Mouse (Mus musculus): Measurements from ENCODE around the gene App. TPM values are rescaled to one million over a fixed set of nuclear protein-coding genes. Genes with fewer than 3 reads are reported as not detected.

App gene
- polyA plus RNA-seq, 1 experiment from 2014 or later: 146 TPM

- Histone ChIP-seq H3K4me3 (ENCODE audit: low read depth, low read length) (peak overlapping the region; percentile 92), H3K27ac (replicated peaks; ENCODE audit: low read depth, low read length) (peak overlapping the region; percentile 78), H3K9ac (replicated peaks; ENCODE audit: low read length) (peak overlapping the region; percentile 88), H3K27me3 (ENCODE audit: control insufficient read depth, insufficient read depth, low read length) (no peaks in the 10 kb centered on the region), H3K4me2 (ENCODE audit: low read depth, low read length) (peak overlapping the region; percentile 46), H3K9me3 (replicated peaks; ENCODE audit: control insufficient read depth, low read length) (no peaks in the 10 kb centered on the region), H3K4me1 (ENCODE audit: control insufficient read depth, insufficient read depth, low read length) (peaks cover 3% of the 10 kb centered on the region; the same call in 1 of the 2 replicates), H3K36me3 (replicated peaks; ENCODE audit: control insufficient read depth, insufficient read depth, low read depth, low read length) (no peaks in the 10 kb centered on the region)
- WGBS: under 1% methylated on average over 64 of the region's 68 CpGs
- DNase-seq (ENCODE audit: low spot score): peak; percentile 61
- peak; percentile 81 for ATAC-seq (replicated peaks; ENCODE audit: insufficient number of reproducible peaks, low FRiP score, low TSS enrichment, low read depth)
Observed at GRCm38 (mm10) chr16:85172571-85173372, 794 bp downstream of the App start.

GRCm38 (mm10) chr16:85171976-85172570 lies 1.5 kb downstream of the App start:
- Histone ChIP-seq H3K36me3 (replicated peaks; ENCODE audit: control insufficient read depth, insufficient read depth, low read depth, low read length) (no peaks in the 10 kb centered on the region), H3K9me3 (replicated peaks; ENCODE audit: control insufficient read depth, low read length) (no peaks in the 10 kb centered on the region), H3K27me3 (ENCODE audit: control insufficient read depth, insufficient read depth, low read length) (no peaks in the 10 kb centered on the region), H3K9ac (replicated peaks; ENCODE audit: low read length) (peak overlapping the region; percentile 88), H3K4me2 (ENCODE audit: low read depth, low read length) (peak overlapping the region; percentile 46), H3K4me3 (ENCODE audit: low read depth, low read length) (peak overlapping the region; percentile 92), H3K4me1 (ENCODE audit: control insufficient read depth, insufficient read depth, low read length) (peaks cover 3% of the 10 kb centered on the region; the same call in 1 of the 2 replicates), H3K27ac (replicated peaks; ENCODE audit: low read depth, low read length) (peak overlapping the region; percentile 78)
- WGBS: under 1% methylated on average over 10 of the region's 10 CpGs
- ATAC-seq (replicated peaks; ENCODE audit: insufficient number of reproducible peaks, low FRiP score, low TSS enrichment, low read depth): peak; percentile 60
- DNase-seq (ENCODE audit: low spot score): peak; percentile 77

GRCm38 (mm10) chr16:85170826-85171510 lies 2.6 kb downstream of the App start:
- WGBS: 55% methylated on average over 19 of the region's 19 CpGs
- Histone ChIP-seq H3K36me3 (replicated peaks; ENCODE audit: control insufficient read depth, insufficient read depth, low read depth, low read length) (no peaks in the 10 kb centered on the region), H3K27ac (replicated peaks; ENCODE audit: low read depth, low read length) (no peak overlapping the region), H3K4me3 (ENCODE audit: low read depth, low read length) (peak overlapping the region; percentile 15), H3K27me3 (ENCODE audit: control insufficient read depth, insufficient read depth, low read length) (no peaks in the 10 kb centered on the region), H3K9ac (replicated peaks; ENCODE audit: low read length) (peak overlapping the region; percentile 22; the same call in 1 of the 2 replicates), H3K4me1 (ENCODE audit: control insufficient read depth, insufficient read depth, low read length) (peaks cover 3% of the 10 kb centered on the region; the same call in 1 of the 2 replicates), H3K9me3 (replicated peaks; ENCODE audit: control insufficient read depth, low read length) (no peaks in the 10 kb centered on the region), H3K4me2 (ENCODE audit: low read depth, low read length) (peak overlapping the region; percentile 38)
- ATAC-seq (replicated peaks; ENCODE audit: insufficient number of reproducible peaks, low FRiP score, low TSS enrichment, low read depth) (no peak), DNase-seq (ENCODE audit: low spot score) (no peak)

DNA sequence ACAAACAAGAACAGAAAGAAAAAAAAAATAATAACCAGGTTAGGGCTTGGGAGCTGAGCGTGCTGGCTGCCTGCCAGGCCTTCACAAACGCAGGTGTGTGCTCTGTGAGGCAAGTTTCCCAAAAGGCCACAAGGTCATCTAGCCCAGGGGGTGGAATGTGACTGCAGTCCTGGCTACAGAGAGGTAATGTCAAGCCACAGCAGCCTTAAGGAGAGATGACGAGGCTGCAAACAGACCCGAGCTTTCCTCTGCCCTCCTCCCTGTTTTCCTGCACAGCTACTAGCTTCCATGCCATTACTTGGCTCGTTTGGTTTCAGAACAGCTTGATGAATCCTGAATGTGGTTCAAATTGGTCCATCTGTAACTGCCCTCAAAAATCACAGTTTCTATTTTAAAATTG lies 4.7 kb downstream of the App start:
- H3K4me3 ChIP-seq (ENCODE audit: low read depth, low read length): no peak overlapping the region
- no peaks in the 10 kb centered on the region for H3K27me3 ChIP-seq (ENCODE audit: control insufficient read depth, insufficient read depth, low read length)
- no peak overlapping the region for H3K9ac ChIP-seq (replicated peaks; ENCODE audit: low read length)
- no peak overlapping the region for H3K4me2 ChIP-seq (ENCODE audit: low read depth, low read length)
- H3K9me3 ChIP-seq (replicated peaks; ENCODE audit: control insufficient read depth, low read length): no peaks in the 10 kb centered on the region
- H3K4me1 ChIP-seq (ENCODE audit: control insufficient read depth, insufficient read depth, low read length): peaks cover 3% of the 10 kb centered on the region; the same call in 1 of the 2 replicates
- ATAC-seq (replicated peaks; ENCODE audit: insufficient number of reproducible peaks, low FRiP score, low TSS enrichment, low read depth) (no peak), DNase-seq (ENCODE audit: low spot score) (no peak)
- no peaks in the 10 kb centered on the region for H3K36me3 ChIP-seq (replicated peaks; ENCODE audit: control insufficient read depth, insufficient read depth, low read depth, low read length)
- H3K27ac ChIP-seq (replicated peaks; ENCODE audit: low read depth, low read length): no peak overlapping the region
- WGBS: 25% methylated on average over 5 of the region's 5 CpGs

DNA sequence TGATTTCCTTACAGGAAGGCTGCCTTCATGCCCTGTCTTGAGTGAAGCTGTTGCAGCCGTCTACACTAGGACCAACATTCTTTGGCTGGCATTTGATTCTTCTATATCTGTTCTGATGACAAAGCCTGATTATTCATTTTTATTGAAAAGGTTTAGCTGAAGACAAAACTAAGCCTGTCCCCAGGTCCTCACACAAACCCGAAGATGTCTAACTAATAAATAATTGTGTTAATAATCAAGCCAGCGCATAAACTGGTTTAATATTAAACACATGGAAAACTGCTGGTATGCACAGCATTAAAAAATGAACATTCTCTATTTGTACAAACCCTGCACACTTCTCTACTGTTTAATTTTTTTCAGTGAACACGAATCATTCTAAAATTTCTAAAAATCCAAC lies 7.4 kb downstream of the App start:
- H3K27me3 ChIP-seq (ENCODE audit: control insufficient read depth, insufficient read depth, low read length): no peaks in the 10 kb centered on the region
- no peaks in the 10 kb centered on the region for H3K9me3 ChIP-seq (replicated peaks; ENCODE audit: control insufficient read depth, low read length)
- no peak overlapping the region for H3K27ac ChIP-seq (replicated peaks; ENCODE audit: low read depth, low read length)
- WGBS: 78% methylated on average over 4 of the region's 4 CpGs
- no peak overlapping the region for H3K4me3 ChIP-seq (ENCODE audit: low read depth, low read length)
- no peak overlapping the region for H3K4me2 ChIP-seq (ENCODE audit: low read depth, low read length)
- H3K36me3 ChIP-seq (replicated peaks; ENCODE audit: control insufficient read depth, insufficient read depth, low read depth, low read length): no peaks in the 10 kb centered on the region
- ATAC-seq (replicated peaks; ENCODE audit: insufficient number of reproducible peaks, low FRiP score, low TSS enrichment, low read depth): no peak
- DNase-seq (ENCODE audit: low spot score): no peak
- no peak overlapping the region for H3K9ac ChIP-seq (replicated peaks; ENCODE audit: low read length)
- H3K4me1 ChIP-seq (ENCODE audit: control insufficient read depth, insufficient read depth, low read length): peaks cover 3% of the 10 kb centered on the region; the same call in 1 of the 2 replicates

GRCm38 (mm10) chr16:85165631-85166030 lies 7.9 kb downstream of the App start:
- DNase-seq (ENCODE audit: low spot score): no peak
- Histone ChIP-seq H3K9ac (replicated peaks; ENCODE audit: low read length) (no peak overlapping the region), H3K4me2 (ENCODE audit: low read depth, low read length) (no peak overlapping the region), H3K36me3 (replicated peaks; ENCODE audit: control insufficient read depth, insufficient read depth, low read depth, low read length) (no peaks in the 10 kb centered on the region), H3K27me3 (ENCODE audit: control insufficient read depth, insufficient read depth, low read length) (no peaks in the 10 kb centered on the region), H3K4me3 (ENCODE audit: low read depth, low read length) (no peak overlapping the region), H3K4me1 (ENCODE audit: control insufficient read depth, insufficient read depth, low read length) (no peaks in the 10 kb centered on the region), H3K27ac (replicated peaks; ENCODE audit: low read depth, low read length) (no peak overlapping the region), H3K9me3 (replicated peaks; ENCODE audit: control insufficient read depth, low read length) (no peaks in the 10 kb centered on the region)
- WGBS: 75% methylated on average over 7 of the region's 7 CpGs
- ATAC-seq (replicated peaks; ENCODE audit: insufficient number of reproducible peaks, low FRiP score, low TSS enrichment, low read depth): no peak

- no peaks in the 10 kb centered on the region for H3K27me3 ChIP-seq (ENCODE audit: control insufficient read depth, insufficient read depth, low read length)
- H3K4me3 ChIP-seq (ENCODE audit: low read depth, low read length): no peak overlapping the region
- no peaks in the 10 kb centered on the region for H3K9me3 ChIP-seq (replicated peaks; ENCODE audit: control insufficient read depth, low read length)
- H3K9ac ChIP-seq (replicated peaks; ENCODE audit: low read length): no peak overlapping the region
- H3K4me2 ChIP-seq (ENCODE audit: low read depth, low read length): no peak overlapping the region
- H3K36me3 ChIP-seq (replicated peaks; ENCODE audit: control insufficient read depth, insufficient read depth, low read depth, low read length): no peaks in the 10 kb centered on the region
- no peak for ATAC-seq (replicated peaks; ENCODE audit: insufficient number of reproducible peaks, low FRiP score, low TSS enrichment, low read depth)
- no peaks in the 10 kb centered on the region for H3K4me1 ChIP-seq (ENCODE audit: control insufficient read depth, insufficient read depth, low read length)
- WGBS: 68% methylated on average over 7 of the region's 7 CpGs
- no peak for DNase-seq (ENCODE audit: low spot score)
- no peak overlapping the region for H3K27ac ChIP-seq (replicated peaks; ENCODE audit: low read depth, low read length)
Observed at GRCm38 (mm10) chr16:85165177-85165576, 8.4 kb downstream of the App start.

Measured in embryonic facial prominence, embryonic 11.5 days (tissue).